Mouse (Mus musculus) regulatory T cell (primary cell): ENCODE measurements around the gene Rbm7.

ENCODE experiments used
- in situ Hi-C: fragments of 300-600 bp; cut with MboI, MseI; formaldehyde crosslinking; loops from one replicate; pipeline ENCODE4 v1.15.1; 2025; ENCODE audit warnings: high pct_unique_total_duplicates

Gene Rbm7

DNA sequence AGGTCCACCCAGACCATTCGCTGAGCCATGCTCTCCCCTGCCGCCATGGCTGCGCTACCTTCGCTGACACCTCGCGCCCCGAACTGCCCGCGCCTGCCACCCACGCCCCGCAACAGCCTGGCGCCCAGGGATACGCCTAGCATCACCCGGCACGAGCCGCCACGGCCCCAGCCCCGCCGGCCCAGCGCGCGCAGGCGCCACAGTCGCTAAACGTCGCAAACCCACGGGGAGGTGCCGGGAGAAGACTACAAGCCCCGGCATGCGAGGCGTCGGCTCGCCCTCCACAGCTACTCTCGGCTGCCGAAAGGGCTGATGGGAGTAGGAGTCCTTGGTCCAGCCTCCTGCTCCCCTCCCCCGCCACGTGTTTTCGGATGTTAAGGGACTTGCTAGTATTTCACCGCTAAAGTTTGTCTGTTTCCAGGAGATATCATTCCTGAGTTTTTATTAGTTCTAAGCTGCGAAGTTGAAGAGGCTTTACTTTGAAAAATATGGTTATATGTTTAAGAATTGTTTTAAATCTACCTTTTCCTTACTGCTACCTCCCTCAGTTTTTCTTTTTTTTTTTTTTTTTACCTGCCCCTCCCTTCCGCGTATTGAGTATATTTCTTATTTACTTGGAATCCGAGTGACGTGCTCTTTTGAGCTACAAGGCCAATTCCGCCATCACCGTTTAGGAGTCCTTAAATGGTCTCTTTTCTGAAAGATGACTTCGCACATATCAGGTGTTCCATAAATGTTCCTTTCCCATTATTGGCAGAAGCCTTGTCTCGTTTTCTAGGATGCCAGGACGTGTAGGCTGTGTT lies 14.5 kb downstream of the Rbm7 start, which contains the start of gene Rexo2:
TSS of gene Rexo2 (minus strand) at position 213 of the 803 bp plus-strand sequence.
- in situ Hi-C loops, result no loop called here

DNA sequence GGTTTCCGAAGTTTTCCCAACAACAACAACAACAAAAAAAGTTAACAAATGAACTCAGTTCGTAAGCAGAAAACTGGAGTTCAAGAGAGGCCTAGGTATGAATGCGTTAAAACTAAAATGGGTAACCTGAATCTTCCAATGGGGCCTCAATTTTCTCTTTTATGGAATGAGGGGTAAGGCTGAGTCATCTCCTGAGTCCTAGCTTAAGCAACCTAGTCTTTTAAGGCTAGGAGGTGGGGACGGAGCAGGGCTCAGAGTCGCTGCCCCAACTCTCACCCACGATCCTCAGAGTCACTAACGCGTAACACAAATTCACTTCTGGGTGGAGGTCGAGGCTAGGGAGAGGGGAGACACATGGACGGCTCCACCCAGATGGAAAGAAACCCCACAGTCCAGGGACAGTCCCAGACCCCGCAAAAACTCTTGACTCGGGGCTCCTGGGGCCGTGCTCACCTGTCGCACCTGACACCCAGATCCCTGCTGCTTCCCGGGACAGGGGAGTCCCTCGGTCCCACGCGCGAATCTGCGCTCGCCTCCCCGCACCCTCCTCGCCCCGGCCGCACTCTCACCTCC lies 15.2 kb downstream of the Rbm7 start:
- in situ Hi-C loops, result no loop called here

DNA sequence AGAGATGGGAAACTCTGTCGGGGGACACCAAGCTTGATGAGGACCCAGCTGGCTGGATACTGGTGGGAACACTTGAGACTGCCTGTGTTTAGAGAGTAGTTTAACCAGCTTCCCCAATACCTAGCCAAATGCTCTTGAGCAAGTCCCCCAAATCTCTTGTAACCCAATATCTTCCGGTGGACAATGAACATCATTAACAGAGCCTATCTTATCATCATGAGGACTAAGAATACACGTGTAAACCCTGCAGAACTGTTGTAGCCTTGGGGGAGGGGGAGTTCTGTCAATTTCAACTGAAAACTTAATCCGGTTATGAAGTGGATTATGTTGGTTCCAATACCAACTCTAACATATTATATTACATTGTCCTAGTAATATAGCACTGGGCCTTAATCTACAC lies 16.3 kb downstream of the Rbm7 start:
- in situ Hi-C loops, result no loop called here

DNA sequence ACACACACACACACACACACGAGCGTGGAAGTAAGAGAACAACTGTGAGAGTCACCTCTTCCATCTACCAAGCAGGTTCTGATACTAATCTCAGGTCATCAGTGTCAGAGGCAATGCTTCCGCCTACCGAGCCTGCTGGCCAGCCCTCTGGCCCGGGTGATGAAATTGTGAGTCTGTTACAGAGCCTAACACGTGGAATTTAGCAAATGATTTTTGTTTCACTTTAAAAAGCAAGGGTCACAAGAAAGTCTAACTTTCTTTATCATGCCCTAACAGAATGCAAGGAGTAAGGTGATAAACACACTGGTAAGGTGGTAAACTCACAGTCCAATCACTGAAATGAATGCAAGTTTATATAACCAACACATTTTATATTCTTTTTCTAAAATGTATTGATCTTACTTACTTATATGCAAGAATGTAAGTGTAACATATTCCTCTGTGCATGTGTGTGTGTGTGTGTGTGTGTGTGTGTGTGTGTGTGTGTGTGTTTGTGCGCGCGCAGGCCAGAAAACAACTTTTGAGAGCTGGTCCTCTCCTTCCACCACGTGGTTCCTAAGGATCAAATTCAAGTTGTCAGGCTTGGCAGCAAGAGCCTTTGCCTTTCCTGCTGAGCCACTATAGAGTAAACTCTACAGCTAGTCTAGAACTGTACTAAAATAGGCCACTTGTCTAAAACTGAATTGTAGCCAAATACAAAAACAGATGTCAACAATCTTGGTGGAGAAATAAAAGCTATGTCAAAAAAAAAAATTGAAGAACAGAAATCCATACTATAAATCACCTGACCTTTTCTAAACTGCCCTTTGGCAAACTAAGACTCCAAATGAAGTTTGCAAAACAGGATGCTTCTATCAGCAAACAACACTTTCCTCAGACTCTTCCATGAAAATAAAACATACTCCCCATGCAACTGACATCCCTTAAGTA lies 18.6 kb downstream of the Rbm7 start:
- in situ Hi-C loops, result no loop called here

DNA sequence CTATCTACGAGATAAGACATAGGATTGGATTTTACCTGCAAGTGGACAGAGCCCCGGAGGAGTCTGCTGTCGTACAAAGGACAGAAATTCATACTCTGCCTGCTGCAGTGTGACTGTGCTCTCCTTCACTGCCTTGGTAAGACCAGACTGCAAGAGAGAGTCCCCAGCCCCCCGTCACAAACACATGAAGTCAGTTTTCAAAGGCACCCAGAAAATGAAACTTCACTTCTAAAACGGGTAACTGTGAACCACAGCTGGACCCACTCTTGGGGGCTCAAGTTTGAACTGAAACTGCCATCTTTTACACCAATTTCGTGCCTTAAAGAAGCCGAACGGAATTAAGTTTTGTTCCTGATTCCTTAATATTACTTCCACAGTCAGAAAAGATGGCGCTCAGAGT lies 20.7 kb downstream of the Rbm7 start:
- in situ Hi-C loops, result no loop called here

DNA sequence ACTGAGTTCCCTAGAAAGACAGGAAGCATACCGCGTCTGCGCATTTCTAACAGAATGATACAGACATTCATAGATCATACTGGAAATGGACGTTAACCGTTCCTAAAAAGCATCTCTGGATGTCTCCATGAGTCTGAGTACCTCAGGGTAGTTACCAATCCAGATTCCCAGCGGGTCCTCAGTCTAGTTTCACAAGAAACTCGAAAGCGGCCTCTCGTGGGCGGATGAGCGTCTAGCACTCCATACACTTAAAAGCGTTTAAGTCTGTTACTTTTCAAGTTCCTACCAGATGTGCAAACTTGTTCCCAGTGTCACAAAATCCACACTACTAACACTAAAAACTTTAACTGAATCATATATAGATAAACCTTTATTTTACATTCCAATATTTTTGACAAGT lies 22.0 kb downstream of the Rbm7 start:
- in situ Hi-C loops, result no loop called here

DNA sequence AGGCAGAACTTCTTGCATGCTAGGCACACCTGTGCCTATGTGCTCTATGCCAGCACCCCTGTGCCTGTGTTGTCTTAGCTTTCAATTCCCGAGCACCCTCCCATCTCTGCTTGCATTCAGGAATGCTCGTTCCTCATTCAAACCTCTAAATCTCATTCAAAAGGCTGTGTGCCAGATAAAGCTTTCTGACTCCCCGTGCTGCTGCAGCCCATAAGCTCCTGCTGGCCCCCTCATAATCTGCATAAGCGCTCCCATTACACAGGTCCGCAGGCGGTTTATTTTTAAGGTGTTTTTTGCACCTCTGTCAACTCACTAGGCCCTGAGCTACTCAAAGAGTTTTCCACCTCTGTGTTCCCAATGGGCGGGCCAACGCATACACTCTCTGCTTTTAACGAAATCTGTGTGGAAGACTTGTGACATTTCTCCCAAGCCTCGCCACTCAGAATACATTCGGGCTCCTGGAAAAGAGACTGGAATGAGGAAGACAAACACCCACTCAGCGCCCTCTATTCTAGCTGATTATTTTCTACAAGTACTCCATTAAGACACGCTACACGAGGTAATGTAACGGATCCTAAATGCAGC lies 22.6 kb downstream of the Rbm7 start:
- in situ Hi-C loops, result no loop called here

DNA sequence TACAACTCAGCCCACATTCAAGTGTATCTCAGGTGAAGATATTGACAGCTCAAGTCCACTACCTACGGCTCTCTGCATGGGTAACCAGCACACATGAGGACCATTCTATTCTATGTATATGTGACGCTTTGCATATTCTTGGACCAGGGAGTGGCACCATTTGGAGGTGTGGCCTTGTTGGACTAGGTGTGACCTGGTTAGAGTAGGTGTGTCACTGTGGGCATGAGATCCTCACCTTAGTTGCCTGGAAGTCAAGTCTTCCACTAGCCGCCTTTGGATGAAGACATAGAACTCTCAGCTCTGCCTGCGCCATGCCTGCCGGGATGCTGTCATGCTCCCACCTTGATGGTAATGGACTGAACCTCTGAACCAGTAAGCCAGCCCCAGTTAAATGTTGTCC lies 27.6 kb downstream of the Rbm7 start:
- in situ Hi-C loops, result loop anchor here (5.0 to 10.0 kb wide), 2 partner anchors 125 to 203 kb away; no protein-coding TSS in a partner anchor

DNA sequence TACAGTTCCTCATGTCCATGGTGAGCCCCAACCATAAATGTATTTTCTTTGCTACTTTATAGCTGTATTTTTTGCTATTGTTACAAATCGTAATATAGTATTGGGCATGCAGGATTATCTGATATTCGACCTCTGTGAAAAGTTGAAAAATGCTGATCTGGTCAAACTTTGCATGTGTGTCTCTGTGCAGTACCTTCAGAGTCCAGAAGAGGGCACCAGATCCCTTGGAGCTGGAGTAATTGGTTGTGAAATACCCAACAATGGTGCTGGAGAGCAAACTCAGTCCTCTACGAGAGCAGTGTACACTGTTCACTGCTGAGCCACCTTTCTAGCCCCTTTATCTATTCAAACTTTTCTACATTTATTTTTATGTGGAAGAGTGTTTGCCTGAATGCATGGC lies 28.3 kb downstream of the Rbm7 start:
- in situ Hi-C loops, result loop anchor here (5.0 to 10.0 kb wide), 2 partner anchors 125 to 202 kb away; no protein-coding TSS in a partner anchor

DNA sequence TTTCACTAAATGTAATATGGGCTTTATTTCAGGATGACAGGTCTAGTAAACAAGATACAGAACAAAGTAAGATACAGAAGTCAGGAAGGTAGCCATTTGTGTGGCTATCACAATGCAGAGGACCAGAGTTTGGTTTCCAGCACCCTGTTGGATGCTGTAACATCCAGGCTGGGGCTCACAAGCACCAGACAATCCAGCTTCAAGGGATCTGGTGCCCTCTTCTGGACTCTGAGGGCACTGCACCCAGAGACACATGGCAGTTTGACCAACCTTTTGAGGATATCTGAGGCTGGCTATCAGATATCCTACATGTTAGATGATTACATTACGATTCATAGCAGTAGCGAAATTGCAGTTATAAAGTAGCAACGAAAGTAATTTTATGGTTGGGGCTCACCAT lies 29.4 kb downstream of the Rbm7 start:
- in situ Hi-C loops, result loop anchor here (5.0 to 10.0 kb wide), 2 partner anchors 127 to 201 kb away; no protein-coding TSS in a partner anchor

DNA sequence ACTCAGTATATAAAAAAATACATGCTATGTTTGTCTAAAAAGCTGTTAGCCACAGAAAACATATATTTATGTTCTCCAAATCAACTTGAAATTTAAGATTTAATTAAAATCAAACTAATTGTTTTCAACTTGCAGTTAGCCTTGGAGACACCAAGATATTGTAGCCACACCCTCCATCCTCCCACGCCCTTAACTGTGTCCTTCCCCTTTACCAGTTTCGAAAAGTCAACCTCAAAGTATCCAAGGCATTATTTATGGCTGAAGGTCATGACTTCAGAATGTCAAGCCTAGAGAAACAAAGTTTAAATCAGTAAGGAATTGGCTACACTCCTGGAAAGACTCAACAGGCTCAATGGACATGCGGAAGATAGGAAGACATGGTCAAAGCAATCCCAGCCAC lies 33.6 kb downstream of the Rbm7 start:
- in situ Hi-C loops, result loop anchor here (10.0 kb wide), 1 partner anchor 197 kb away; no protein-coding TSS in a partner anchor

DNA sequence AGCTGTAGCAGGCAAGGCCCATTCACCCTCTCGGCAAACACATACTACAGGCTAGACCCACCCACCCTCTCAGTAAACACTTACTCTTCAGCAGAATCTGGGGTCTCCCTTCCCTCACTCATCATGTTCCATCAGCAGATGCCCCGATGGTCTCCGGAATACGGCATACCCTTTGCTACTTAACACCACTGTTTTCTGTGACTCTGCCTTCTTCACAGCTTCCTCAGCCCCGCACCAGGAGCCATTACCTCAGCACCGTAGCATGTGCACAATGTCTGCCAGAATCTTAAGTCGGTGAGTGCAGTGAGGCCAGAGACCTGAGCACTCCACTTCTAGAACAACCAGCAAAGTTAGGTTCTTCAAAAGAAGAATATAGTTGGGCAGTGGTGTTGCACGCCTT lies 34.4 kb downstream of the Rbm7 start:
- in situ Hi-C loops, result loop anchor here (10.0 kb wide), 1 partner anchor 196 kb away; no protein-coding TSS in a partner anchor

DNA sequence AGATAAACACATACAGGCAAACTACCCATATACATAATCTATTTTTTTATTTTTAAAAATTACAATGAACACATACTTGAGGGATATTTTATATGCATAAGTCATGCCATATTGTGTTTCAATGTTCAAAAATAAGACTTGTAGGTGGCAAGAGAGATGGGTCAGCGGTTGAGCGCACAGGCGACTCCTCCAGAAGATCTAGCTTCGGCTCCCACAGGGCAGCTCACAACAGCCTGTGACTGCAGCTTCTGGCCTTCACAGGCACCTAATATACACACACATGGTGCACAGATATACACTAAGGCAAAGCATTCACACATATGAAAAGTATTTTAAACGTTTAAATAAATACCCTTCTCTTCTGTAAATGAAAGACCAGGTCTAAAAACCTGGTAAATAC lies 35.7 kb downstream of the Rbm7 start:
- in situ Hi-C loops, result no loop called here

DNA sequence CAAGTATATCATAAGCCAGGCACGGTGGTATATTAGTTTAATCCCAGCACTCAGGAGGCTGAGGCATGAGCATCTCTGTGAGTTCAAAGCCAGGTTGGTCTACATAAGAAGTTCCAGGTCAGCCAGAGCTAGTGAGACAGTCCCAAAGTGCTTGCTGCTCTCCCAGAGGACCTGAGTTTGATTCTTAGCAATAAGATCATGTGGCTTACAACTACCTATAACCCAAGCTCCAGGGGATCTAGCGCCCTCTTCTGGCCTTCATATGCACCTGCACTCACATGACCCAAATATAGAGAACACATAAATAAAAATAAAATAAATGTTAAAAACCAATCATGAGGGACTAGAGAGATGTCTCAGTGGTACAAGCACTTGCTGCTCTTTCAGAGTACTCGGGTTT lies 36.2 kb downstream of the Rbm7 start:
- in situ Hi-C loops, result no loop called here

DNA sequence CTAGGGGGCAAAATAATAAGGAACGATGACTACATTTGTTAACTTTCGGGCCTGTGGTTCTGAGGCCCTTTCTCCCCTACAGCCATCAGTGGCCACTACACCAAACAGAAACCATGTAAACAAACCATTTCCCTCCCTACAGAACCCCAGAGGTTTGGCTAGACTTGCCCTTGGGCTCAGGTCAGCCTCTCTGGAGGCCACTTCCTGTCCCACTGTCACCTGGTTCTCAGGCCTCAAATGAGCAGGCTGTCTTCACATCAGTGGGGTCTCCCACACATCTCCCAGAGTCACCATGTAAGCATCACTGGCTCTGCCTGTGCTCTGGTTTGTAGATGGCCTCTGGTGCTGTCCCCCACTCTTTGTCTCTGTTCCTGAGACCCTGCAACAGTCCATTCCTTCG lies 39.1 kb downstream of the Rbm7 start:
- in situ Hi-C loops, result no loop called here

DNA sequence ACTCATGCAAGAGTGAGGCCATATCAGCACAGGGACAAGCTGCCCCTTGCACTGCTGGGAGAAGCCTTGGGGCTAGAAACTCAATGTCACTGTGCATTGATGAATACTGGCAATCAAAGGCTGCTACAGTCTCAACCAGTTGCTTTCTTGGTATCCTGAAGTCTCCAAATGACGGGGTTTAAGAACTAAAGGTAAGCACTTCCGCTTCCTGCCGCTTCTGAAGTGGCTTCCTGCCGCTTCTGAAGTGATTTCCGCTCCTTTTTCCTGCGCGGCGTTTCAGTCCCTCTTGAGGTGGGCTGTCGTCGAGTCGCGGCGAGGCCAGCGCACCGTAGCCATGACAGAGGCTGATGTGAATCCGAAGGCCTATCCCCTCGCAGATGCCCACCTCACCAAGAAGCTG lies 45.0 kb downstream of the Rbm7 start:
- in situ Hi-C loops, result no loop called here

DNA sequence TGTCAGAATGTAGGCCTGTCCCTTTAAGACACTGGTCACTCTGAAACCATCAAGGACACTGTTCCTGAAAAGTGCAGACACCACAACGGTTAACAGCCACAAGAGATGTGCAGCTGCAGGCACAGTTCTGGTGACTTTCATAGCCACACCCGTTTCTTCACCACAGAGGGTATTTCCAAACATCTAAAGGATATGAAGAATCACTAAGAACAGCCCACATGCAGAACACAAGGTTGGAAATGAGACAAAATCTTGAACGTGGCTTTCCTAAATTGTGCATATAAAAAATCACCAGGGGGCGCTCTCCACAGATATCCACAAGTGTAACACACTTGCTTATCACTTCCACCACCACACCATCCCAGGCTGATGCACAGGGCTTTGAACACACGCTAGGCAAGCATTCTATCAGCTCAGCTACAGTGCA lies 47.3 kb downstream of the Rbm7 start:
- in situ Hi-C loops, result no loop called here

DNA sequence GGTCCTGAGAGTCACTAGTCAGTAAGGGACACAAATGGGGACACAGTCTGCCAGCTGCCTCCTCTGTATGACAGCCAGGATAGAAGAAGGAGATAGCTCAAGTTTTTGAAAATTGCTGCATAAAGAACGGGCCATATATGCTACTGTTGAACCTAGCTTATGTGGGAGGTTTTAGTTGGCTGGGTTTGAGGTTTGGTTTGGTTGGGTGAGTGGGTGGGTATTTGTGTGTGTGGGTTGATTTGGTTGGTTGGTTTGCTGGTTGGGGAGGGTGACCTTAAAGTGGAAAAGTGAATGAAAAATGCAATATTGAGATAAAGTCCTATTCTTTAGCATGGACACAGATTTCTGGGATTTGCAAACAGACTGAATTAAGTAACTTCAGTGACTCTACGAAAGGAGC lies 50.3 kb downstream of the Rbm7 start:
- in situ Hi-C loops, result no loop called here

DNA sequence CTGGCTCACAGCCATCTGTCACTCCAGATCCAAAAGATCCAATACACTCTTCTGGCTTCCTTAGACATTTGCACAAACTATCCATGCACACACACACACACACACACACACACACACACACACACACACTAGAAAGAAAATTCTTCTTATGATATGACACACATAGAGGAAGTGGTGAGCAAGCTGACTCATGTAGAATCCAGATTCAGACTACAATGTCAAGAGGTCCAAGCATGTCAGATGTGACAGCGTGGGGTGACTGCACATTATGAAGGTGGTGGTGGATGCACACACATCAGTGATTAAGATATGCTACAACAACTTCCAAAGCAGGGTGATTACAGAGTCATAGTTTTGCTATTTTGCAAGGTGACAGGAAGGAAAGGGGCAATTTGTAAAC lies 51.2 kb downstream of the Rbm7 start:
- in situ Hi-C loops, result no loop called here
